Mouse (Mus musculus): ENCODE results near the gene Olfr281.
A peak's percentile ranks its signal among the peaks of the same experiment; 100 is the strongest.

Gene Olfr281

DNA sequence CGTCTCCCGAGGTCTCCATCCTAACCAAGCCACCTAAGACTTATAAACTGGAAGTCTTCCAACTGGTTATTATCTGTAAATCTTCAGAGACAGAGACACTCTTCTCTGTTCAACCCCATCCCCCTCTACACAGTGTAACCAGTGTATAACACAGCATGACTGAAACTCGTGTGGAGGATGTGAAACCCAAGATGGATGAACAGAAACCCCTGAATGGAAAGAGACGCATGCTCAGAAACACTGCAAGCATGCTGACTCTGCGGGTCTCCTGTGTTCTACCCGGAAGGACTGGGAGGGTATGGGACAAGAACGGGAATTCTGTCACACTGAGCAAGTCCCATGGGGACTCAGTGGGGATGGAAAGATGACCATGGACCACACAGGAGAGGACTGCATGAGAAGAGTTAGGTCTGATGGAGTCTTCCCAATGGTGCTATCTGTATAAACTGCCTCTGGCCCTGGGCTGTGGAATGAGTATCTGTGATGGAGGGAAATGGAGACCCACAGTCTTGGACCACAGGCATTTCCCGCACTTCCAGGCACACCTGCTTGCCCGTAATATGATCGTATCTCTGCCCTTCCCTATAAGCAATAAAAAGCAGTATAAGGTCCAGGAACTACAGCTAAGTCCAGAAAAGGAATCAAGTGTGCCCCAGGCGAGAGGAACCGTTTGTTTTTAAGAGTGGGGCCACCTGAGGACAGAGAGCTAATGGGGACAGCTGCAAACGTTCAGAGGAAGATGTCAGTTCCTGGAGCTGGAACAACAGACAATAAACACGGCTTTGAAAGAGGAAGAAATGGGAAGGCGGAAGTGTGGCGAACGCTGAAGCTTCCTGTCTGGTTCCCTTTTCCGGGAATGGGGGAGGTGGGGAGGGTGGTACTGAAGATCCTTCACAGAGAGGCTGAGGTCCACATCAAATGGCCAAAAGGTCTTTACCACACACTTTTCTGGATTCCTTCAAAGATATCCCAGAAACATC is 31.8 kb downstream of the Olfr281 start:
- DNase-seq (ENCODE audit: low spot score in 2 of 2): no peak

DNA sequence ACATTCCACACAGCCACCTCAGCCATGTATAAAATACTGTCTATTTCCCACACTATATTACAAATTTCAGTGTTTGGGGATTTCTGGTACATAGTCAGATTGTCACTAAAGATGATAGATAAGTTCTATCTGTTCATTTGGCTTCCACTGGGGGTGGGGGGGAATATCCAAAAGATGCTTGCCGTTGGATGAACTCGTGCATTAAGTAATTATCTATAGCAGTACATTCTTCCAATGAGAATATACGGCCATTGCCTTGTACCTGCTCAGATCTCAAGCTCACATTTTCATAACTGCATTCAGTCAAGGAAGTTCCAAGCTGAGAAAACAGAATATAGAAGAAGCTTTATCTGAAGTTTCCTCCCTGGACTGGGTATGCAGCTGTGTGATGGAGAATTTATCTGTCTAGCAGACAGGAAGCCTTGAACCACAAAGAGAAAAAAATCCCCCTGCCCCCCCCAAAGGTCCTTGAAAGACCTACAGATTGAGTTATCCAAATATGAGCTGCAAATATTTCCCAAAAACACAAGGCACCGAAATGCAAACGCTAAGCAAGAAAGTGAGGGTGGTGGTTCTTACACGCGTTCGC is 34.1 kb downstream of the Olfr281 start:
- no peak for DNase-seq (ENCODE audit: low spot score in 2 of 2)

- no peak for DNase-seq (ENCODE audit: low spot score in 2 of 2)
These were observed 38.9 kb downstream of the Olfr281 start for GRCm38 (mm10) chr15:98491332-98491731.

GRCm38 (mm10) chr15:98492102-98492501 is 39.7 kb downstream of the Olfr281 start, which contains the start of gene Olfr279:
Olfr279 (plus strand) TSS chr15:98492402.
- no peak for DNase-seq (ENCODE audit: low spot score in 2 of 2)

DNA sequence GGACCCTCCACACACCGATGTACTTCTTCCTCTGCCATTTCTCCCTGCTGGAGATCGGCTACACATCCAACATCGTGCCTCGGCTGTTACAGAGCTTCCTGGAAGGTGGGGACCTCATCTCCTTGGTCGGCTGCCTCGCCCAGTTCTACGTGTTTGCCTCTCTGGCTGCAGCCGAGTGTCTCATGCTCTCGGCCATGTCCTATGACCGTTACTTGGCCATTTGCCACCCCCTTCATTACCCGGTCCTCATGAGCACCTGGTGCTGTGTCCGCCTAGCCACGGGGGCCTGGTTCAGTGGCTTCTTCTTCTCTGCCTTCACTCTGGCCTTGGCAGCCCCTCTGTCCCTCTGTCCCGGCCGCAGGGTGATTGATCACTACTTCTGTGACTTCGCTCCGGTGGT is 45.2 kb downstream of the Olfr281 start:
- no peak for DNase-seq (ENCODE audit: low spot score in 2 of 2)

DNA sequence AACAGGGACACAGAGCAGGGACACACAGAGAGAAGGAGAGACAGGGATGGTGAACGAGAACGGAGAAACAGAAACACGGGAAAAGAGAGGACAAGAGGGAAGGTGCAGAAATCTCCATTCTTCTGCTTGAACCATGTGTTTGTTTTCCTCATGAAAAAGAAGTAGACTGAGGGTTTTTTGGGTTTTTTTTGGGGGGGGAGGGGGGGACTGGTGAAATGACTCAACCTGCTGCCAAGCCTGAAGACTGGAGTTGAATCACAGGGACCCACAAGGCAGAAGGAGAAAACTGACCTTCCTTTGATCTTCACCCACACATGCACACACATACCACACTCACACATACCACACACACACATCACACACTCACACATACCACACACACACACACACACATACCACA is 50.9 kb downstream of the Olfr281 start:
- no peak for DNase-seq (ENCODE audit: low spot score in 2 of 2)

DNA sequence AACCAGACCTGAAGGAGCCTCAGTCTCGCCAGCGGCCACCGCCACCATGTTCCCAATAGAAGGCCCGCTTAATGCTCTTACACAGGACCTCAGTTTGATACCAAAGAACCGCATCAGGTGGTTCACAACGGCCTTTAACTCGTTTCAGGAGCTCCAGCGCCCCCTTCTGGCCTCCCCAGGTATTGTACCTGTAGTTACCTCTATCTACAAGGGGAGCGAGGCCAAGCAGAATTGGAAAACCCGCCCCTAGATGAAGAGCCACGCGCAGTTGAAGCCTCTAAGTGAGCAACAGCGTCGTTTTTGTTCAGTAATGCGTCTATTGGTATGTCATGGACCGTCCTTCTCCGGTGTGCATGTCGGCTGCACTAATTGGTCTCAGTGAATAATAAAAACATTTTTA is 52.1 kb downstream of the Olfr281 start:
- DNase-seq (ENCODE audit: low spot score in 2 of 2): peak; percentile 60 to 66

GRCm38 (mm10) chr15:98506253-98506957 is 54.0 kb downstream of the Olfr281 start:
- DNase-seq (ENCODE audit: low spot score in 2 of 2): no peak

- DNase-seq (ENCODE audit: low spot score in 2 of 2): no peak
These were observed 54.9 kb downstream of the Olfr281 start for GRCm38 (mm10) chr15:98507321-98507720.

DNA sequence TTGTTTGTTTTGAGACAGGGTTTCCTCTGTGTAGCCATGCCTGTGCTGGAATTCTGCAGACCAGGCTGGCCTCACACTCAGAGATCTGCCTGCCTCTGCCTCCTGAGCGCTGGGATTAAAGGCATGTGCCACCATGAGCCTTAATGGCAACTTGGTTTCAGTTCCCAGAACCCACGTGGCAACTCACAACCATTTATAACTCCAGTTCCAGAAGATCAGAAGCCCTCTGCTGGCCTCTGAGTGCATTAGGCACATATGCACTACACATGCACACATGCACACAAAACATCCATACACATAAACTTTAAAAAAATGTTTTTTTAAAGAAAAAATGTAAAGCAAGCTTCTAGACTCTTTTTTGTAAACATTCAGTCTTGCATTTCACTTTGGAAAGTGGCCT is 57.0 kb downstream of the Olfr281 start:
- DNase-seq (ENCODE audit: low spot score in 2 of 2): no peak

Measured in frontal cortex, postnatal 36 days (tissue).